Mouse (Mus musculus) lung, embryonic 16.5 days (tissue): ENCODE results near the gene Crip2. TPM values are rescaled to one million over a fixed set of nuclear protein-coding genes. Genes with fewer than 3 reads are reported as not detected.

ENCODE experiments used
- ATAC-seq: fragments of 200-750 bp; cut with Nextera tagmentation; 2 replicates; pipeline ENCODE4 v1.8.0; 2017; ENCODE audit warnings: low read depth, mild to moderate bottlenecking, moderate library complexity
- H3K27ac ChIP-seq: fragments of 300-500 bp; sonication (generic); 2 replicates; pipeline ENCODE4 v1.5.1; 2014; ENCODE audit warnings: mild to moderate bottlenecking, control low read depth, low read length
- H3K27me3 ChIP-seq: fragments of 300-500 bp; sonication (generic); 2 replicates; pipeline ENCODE4 v1.6.1; 2014; ENCODE audit warnings: low read depth, low read length, mixed read lengths; ENCODE audit not compliant: control insufficient read depth, insufficient read depth
- H3K36me3 ChIP-seq: fragments of 300-500 bp; sonication (generic); 2 replicates; pipeline ENCODE4 v1.6.1; 2014; ENCODE audit warnings: low read length; ENCODE audit not compliant: control insufficient read depth, insufficient read depth
- H3K4me1 ChIP-seq: fragments of 300-500 bp; sonication (generic); replicated peaks from 2 replicates; pipeline ENCODE4 v1.6.1; 2014; ENCODE audit warnings: low read length, mixed read lengths; ENCODE audit not compliant: control insufficient read depth, insufficient read depth
- H3K4me2 ChIP-seq: fragments of 300-500 bp; sonication (generic); 2 replicates; pipeline ENCODE4 v1.6.1; 2014; ENCODE audit warnings: low read depth, low read length, control low read depth
- H3K4me3 ChIP-seq: fragments of 300-500 bp; sonication (generic); 2 replicates; pipeline ENCODE4 v1.5.1; 2014; ENCODE audit warnings: mild to moderate bottlenecking, low read length, control low read depth
- H3K9ac ChIP-seq: fragments of 300-500 bp; sonication (generic); 2 replicates; pipeline ENCODE4 v1.6.1; 2014; ENCODE audit warnings: low read length, control low read depth
- H3K9me3 ChIP-seq: fragments of 300-500 bp; sonication (generic); 2 replicates; pipeline ENCODE4 v1.6.1; 2016; ENCODE audit warnings: low read length; ENCODE audit not compliant: control insufficient read depth
- WGBS: fragments of 180-500 bp; shearing (Covaris S2); extraction: QIAGEN DNeasy Blood & Tissue Kit; methylation state at CpG from one replicate; pipeline ENCODE4 v1.1.7; 2014; 5-methylcytosine and 5-hydroxymethylcytosine counted together
- polyA plus RNA-seq: library from polyadenylated mRNA; unstranded; fragments of >200 nt; fragmentation: Nextera tagmentation; extraction: Ambion mirVana; gene quantifications from 2 replicates; pipeline ENCODE4 v1.2.1, GENCODE M21; 2015

Gene Crip2
- polyA plus RNA-seq, 1 experiment from 2014 or later, result 550 TPM

DNA sequence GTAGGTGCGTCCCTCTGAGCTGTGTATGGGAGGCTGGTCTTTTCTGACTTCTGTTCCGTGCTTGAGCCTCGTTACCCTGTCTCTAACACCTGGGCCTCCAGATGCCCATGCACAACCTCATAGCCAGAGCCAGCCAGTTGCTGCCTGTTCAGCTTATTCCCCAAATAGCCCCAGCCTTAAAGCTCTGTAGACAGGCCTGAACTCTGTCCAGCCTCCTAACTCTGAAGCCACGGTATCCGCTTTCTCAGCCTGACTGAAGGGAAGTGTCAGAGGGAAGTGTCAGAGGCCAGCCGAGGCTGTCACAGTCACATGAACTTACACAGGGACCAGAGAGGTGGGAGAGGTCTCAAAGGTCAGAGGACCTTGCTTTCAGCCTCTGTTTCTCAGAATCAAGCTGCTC is 15.3 kb upstream of the Crip2 start:
- no peak for ATAC-seq
- Histone ChIP-seq H3K4me2 (no peak overlapping the region), H3K9ac (no peak overlapping the region), H3K27ac (no peak overlapping the region), H3K4me1 (no peaks in the 10 kb centered on the region), H3K27me3 (no peaks in the 10 kb centered on the region), H3K9me3 (no peaks in the 10 kb centered on the region), H3K36me3 (peaks cover 83% of the 10 kb centered on the region), H3K4me3 (no peak overlapping the region)
- WGBS, result 74% methylated on average over 6 of the region's 6 CpGs

- ATAC-seq, result no peak
- no peak overlapping the region for H3K9ac ChIP-seq
- no peaks in the 10 kb centered on the region for H3K9me3 ChIP-seq
- peaks cover 17% of the 10 kb centered on the region for H3K4me1 ChIP-seq
- no peak overlapping the region for H3K4me2 ChIP-seq
- WGBS, result over 99% methylated on average over 8 of the region's 8 CpGs
- H3K27ac ChIP-seq, result no peak overlapping the region
- H3K4me3 ChIP-seq, result no peak overlapping the region
- H3K36me3 ChIP-seq, result peaks cover 93% of the 10 kb centered on the region
- H3K27me3 ChIP-seq, result no peaks in the 10 kb centered on the region
These were observed 9.3 kb upstream of the Crip2 start for GRCm38 (mm10) chr12:113130732-113131131.

GRCm38 (mm10) chr12:113131601-113132000 is 8.4 kb upstream of the Crip2 start:
- H3K9ac ChIP-seq, result no peak overlapping the region
- H3K4me3 ChIP-seq, result no peak overlapping the region
- WGBS, result 96% methylated on average over 14 of the region's 14 CpGs
- H3K36me3 ChIP-seq, result peaks cover 93% of the 10 kb centered on the region
- peaks cover 17% of the 10 kb centered on the region for H3K4me1 ChIP-seq
- peak overlapping the region; percentile 90 for H3K27ac ChIP-seq
- no peaks in the 10 kb centered on the region for H3K27me3 ChIP-seq
- no peak overlapping the region for H3K4me2 ChIP-seq
- no peaks in the 10 kb centered on the region for H3K9me3 ChIP-seq
- no peak for ATAC-seq

DNA sequence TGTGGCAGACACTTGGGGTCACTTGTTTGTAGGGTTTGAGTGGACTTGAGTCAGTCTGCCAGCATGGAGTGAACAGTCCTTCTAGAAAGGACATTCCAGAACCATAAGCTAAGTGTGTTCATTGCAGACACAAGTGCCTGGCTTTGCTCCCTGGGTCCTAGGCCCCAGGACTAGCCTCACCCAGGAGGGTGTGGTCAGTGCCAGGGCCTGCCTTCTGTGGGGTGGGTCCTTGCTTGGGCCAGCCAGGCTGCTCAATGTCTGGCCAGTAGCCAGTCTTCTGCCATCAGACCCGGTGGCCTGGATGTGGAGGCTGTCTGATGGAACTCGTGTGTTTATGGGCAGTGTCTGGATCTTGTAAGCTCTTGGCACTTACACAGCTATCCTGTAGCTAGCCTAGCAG is 7.5 kb upstream of the Crip2 start:
- Histone ChIP-seq H3K36me3 (peaks cover 92% of the 10 kb centered on the region), H3K9me3 (no peaks in the 10 kb centered on the region), H3K27ac (peak overlapping the region; percentile 90), H3K4me2 (no peak overlapping the region), H3K27me3 (no peaks in the 10 kb centered on the region), H3K9ac (no peak overlapping the region), H3K4me1 (peaks cover 17% of the 10 kb centered on the region), H3K4me3 (no peak overlapping the region)
- 20% methylated on average over 2 of the region's 2 CpGs for WGBS
- peak; percentile 92 for ATAC-seq

DNA sequence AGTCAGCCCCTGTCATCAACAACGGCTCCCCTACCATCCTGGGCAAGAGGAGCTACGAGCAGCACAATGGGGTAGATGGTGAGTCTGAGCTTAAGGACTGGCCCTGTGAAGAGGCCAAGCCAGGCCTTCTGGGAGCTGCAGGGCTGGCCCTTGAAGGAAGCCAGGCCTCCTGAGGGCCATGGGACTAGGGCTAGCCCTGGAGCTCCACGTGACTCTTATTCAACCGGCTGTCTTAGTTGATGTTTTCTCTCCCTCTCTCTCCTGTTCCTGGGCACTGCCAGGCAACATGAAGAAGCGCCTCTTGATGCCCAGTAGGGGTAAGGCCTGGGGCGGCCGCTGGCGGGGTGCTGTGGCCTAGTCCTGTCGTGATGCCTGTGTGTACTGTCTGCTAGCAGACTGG is 6.8 kb upstream of the Crip2 start:
- Histone ChIP-seq H3K27me3 (no peaks in the 10 kb centered on the region), H3K27ac (peak overlapping the region; percentile 90), H3K36me3 (peaks cover 85% of the 10 kb centered on the region), H3K9ac (no peak overlapping the region), H3K9me3 (no peaks in the 10 kb centered on the region), H3K4me3 (no peak overlapping the region), H3K4me2 (no peak overlapping the region), H3K4me1 (peaks cover 17% of the 10 kb centered on the region)
- 83% methylated on average over 9 of the region's 9 CpGs for WGBS
- 0 out of 2 replicates have a peak, but pooled peaks have one; percentile 2 for ATAC-seq

GRCm38 (mm10) chr12:113133861-113134403 is 6.1 kb upstream of the Crip2 start:
- no peaks in the 10 kb centered on the region for H3K27me3 ChIP-seq
- peaks cover 17% of the 10 kb centered on the region for H3K4me1 ChIP-seq
- no peak overlapping the region for H3K27ac ChIP-seq

GRCm38 (mm10) chr12:113134502-113134901 is 5.5 kb upstream of the Crip2 start:
- peaks cover 22% of the 10 kb centered on the region for H3K4me1 ChIP-seq
- ATAC-seq, result no peak
- H3K9me3 ChIP-seq, result no peaks in the 10 kb centered on the region
- no peak overlapping the region for H3K9ac ChIP-seq
- 80% methylated on average over 4 of the region's 4 CpGs for WGBS
- no peak overlapping the region for H3K4me2 ChIP-seq
- H3K4me3 ChIP-seq, result no peak overlapping the region
- H3K36me3 ChIP-seq, result peaks cover 74% of the 10 kb centered on the region
- H3K27me3 ChIP-seq, result no peaks in the 10 kb centered on the region
- peak overlapping the region; percentile 22; the same call in 1 of the 2 replicates for H3K27ac ChIP-seq

More at GRCm38 (mm10) chr12:113133861-113134403, 6.1 kb upstream of the Crip2 start:
- Histone ChIP-seq H3K4me2 (no peak overlapping the region), H3K9ac (no peak overlapping the region), H3K9me3 (no peaks in the 10 kb centered on the region), H3K36me3 (peaks cover 79% of the 10 kb centered on the region), H3K4me3 (no peak overlapping the region)
- WGBS, result 59% methylated on average over 5 of the region's 5 CpGs
- no peak for ATAC-seq

- Histone ChIP-seq H3K4me3 (no peak overlapping the region), H3K4me2 (no peak overlapping the region), H3K9me3 (no peaks in the 10 kb centered on the region), H3K36me3 (peaks cover 65% of the 10 kb centered on the region), H3K9ac (no peak overlapping the region), H3K27ac (no peak overlapping the region), H3K27me3 (no peaks in the 10 kb centered on the region), H3K4me1 (peaks cover 30% of the 10 kb centered on the region)
- WGBS, result 88% methylated on average over 7 of the region's 7 CpGs
- ATAC-seq, result no peak
These were observed 4.6 kb upstream of the Crip2 start for GRCm38 (mm10) chr12:113135401-113135800.

GRCm38 (mm10) chr12:113136492-113137020 is 3.5 kb upstream of the Crip2 start:
- Histone ChIP-seq H3K4me2 (no peak overlapping the region), H3K4me3 (no peak overlapping the region), H3K27me3 (no peaks in the 10 kb centered on the region), H3K9ac (no peak overlapping the region), H3K4me1 (peaks cover 36% of the 10 kb centered on the region), H3K9me3 (no peaks in the 10 kb centered on the region), H3K36me3 (peaks cover 54% of the 10 kb centered on the region), H3K27ac (no peak overlapping the region)
- ATAC-seq, result no peak
- 68% methylated on average over 17 of the region's 17 CpGs for WGBS
